Mouse (Mus musculus): ENCODE measurements around the gene Fam76a.

Gene Fam76a

DNA sequence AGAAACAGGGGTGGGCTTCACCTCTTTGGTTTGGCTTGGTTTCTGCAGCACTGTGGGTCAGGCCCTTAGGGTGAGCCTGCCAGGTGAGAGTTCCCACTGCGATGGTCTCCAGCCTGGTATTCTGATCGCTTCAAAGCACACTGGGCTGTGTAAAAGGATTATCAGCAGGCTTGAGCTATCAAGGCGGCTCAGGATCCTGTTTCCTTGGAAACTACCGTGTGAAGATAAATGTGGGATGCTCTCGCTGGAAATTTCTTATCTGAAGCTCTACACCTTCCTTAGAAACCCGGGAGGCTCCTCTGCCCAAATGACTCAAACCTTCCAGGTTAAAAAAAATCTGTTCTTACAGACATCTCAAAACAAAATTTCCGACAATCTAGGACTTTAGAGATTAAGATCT is 28.0 kb downstream of the Fam76a start:
- no peak for DNase-seq (ENCODE audit: low read depth, low spot score)

DNA sequence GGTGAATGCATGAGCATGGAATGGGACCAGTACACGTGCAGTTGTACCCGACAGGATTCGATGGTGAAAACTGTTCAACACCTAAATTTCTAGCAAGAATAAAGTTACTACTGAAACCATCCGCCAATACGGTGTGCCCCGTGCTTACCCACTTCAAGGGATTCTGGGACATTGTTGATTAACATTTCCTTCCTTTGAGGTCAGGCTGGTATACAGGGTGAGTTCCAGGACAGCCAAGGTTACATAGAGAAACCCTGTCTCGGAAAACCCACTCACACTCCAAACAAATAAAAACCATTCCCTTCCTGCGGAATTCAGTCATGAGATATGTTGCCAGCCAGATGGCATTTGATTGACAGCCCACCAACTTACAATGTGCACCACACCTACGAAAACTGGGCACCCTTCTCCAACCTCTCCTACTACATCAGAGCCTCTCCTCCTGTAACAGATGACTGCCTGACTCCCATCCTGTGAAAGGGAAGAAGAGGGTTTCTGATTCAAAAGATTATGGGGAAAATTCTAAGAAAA is 37.4 kb downstream of the Fam76a start:
- DNase-seq (ENCODE audit: low read depth, low spot score), result no peak

DNA sequence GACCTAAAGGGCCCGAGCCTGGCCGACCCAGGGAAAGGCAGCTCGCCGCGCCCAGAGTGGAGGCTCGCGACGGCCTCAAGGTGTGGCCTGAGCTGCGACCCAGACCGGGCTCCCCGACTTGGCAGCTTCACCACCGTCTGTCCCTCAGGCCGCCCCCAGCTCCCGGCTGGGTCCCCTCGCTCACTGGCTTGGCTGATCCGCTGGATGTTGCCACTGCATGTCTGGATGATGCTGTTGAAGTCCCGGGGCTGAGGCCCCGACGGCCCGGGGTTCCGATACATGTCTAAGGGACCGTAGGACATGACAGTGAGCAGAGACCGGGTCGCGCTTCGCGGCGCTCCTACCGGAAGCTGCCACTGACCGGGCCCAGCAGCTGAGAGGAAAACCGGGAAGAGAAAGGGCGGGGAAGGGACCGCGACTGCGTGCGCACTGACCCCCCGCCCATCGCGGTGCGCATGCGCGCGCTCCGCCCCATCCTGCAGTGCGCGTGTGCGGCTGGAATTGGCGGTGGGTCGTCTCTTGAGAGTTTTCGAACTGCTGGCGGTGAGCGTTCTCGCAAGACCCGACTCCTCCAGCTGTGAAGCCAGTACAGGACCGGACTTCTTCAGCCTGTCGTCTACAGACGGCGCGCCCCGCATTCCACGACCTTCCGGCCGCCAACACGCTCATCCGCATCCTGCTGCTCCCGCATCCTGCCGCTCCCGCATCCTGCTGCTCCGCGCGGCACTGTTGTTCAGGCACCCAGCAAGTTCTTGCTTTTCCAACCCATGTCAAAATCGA is 38.1 kb downstream of the Fam76a start, which contains the start of gene Stx12:
Gene Stx12, minus strand, starts transcription at position 446 of the 780 bp plus-strand sequence.
- DNase-seq (ENCODE audit: low read depth, low spot score), result peak; percentile 91

DNA sequence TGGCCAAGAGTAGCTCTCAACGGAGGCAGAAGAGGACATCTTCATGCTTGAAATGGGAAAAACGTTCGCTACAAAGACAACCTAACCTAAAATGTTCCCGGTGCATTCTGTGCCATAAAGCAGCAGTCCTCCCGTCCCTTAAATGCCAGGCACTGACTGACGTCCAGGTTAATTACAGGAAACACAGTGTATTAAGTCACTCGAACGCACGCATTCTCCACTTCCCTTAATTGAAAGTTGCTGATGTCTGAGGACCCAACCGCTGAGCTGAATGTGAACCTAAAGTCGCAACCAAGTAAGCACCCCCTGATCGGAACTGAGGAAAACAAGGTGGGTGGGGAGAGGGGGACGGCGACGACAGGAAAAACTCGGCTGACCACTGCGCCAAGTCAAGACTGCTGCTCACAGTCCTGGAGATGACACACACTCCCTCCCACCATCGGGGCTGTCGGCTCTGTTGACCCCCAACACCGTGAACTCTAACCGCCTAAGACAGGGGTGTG is 38.7 kb downstream of the Fam76a start:
- DNase-seq (ENCODE audit: low read depth, low spot score), result peak; percentile 9

DNA sequence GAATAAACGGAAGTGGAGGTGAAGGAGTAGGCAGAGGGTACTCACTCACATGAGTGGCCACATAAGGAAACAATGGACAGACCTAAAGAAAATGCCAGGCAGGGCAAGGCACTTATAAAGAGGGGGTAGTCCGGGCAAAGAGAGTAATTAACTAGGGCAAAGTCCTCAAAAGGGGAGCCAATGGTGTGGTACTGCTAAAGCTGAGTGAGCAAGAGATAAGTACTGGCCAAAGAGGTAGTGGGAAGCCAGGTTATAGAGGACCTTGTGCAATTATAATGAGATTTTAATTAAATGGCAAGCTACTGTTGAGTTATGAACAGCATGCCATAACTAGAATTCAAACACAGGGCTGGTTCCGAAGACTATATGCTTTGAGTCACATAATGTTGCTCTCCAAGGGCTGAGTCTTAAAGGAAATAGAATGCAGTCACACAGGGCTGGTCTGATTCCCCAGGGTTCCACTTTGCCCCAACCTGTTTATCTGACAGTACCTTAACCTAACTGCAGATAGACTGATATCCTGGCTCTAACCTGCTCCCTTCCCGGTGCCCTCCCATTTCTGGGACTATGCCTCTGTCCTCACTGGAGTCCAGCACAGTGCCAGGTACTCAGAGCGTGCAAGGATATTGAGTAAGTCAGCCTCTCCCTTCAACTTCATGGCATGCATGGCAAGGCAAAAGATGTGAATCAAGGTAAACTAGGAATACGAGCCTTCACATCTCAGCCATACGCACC is 47.8 kb downstream of the Fam76a start:
- no peak for DNase-seq (ENCODE audit: low read depth, low spot score)

DNA sequence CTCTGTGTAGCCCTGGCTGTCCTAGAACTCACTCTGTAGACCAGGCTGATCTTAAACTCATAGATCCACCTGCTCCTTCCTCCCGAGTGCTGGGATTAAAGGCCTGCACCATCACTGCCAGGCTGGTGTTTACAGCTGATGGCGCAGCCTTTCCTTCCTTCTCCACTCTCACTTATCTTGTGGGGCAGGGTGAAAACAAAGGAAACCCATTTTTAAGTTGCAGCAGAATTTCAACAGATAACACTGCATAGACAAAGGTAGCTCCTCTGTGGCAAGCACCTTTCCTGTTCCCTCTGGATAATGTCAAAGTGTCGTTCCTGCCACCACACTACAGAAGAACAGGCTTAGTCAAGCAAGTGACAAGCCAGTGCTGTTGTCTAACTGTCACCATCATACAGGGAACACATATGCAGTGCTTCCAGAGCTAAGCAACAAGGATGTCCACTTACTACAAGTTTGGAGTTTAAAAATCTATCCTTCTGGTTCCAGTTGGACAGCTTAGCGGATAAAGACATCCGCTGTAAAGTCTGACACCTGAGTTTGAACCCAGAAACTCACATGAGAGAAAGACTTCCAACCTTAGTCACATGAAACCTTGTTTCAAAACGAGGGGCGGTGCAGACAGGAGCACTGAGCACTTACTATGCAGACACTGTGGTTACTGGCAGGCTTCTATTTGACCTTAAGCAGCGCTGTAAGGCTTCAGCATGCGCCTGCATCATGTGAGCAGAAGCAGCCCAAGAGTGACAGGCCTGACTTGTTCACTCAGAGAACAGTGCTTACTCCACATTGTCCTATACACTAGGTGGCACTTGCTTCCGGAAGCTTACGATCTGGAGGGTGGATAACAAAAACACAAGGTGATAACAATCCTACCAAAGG is 48.6 kb downstream of the Fam76a start:
- no peak for DNase-seq (ENCODE audit: low read depth, low spot score)

DNA sequence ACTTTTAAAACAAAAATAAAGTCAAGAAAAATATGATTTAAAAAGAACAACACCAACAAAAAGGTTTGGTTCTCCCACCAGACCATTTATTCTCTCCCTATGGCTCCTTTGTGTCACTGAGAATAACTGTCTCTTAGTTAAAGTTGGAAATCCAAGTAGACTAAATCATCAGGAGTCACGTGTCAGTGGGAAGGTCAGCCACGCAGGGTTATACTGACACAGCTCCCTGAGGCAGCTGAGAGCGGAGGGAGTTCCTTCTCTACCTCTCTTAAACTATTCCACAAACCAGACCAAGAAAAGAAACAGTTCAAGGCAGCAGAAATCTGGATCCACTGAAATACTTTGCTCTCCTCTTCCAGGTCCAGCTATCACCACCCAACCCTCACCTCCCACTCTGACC is 51.2 kb downstream of the Fam76a start:
- DNase-seq (ENCODE audit: low read depth, low spot score), result no peak

DNA sequence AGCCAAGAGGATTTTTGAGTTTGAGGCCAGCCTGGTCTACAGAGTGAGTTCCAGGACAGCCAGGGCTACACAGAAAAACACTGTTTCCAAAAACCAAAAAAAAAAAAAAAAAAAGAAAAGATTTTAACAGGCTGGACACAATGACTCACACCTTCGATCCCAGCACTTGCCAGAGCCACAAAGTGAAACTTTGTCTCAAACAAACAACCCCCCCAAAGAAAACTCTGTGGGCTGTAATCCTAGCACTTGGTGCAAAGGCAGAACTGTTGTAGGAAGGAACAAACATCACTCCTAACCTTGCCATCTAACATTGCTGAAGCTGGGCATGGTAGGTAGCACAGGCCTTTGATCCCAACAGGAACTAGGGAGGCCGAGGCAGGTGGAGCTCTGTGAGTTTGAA is 57.5 kb downstream of the Fam76a start:
- DNase-seq (ENCODE audit: low read depth, low spot score), result no peak

DNA sequence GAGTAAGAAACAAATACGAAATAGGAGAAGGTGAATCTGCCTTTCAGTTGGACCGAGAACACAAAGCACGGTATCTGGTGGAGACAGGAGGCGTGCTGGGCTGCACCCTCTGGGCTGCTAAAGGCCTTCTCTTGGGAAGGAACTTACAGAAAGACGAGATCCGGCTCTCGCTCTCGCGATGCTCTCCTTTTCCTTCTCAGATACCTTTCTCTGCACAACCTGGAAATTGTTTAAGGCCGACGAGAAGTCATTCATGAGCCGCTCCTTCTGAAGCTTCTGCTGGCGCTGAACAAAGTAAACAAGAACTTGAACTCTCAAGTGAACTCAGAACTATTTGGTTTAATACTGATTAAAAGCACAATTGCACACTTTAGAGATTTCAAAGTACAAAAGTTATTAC is 59.3 kb downstream of the Fam76a start:
- DNase-seq (ENCODE audit: low read depth, low spot score), result no peak

DNA sequence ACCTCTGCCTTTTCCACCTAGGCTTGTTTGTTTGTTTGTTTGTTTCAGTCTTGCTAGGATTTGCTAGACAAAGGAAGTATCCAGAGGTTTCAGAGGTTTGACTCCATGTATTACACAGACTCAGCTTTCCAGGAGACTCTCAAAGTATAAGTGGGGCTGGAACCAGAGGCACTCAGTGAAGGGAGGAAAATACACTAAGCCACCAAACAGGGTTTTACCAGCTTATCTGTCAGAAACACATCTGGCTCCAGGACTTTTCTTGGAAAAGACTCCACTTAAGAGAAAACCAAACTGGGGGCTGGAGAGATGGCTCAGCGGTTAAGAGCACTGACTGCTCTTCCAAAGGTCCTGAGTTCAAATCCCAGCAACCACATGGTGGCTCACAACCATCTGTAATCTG is 61.5 kb downstream of the Fam76a start:
- no peak for DNase-seq (ENCODE audit: low read depth, low spot score)

Measured in skeletal muscle tissue, adult 2 months (tissue).